Mouse (Mus musculus): ENCODE results near the gene Cldn18. TPM values are rescaled to one million over a fixed set of nuclear protein-coding genes. Genes with fewer than 3 reads are reported as not detected.

The Cldn18 gene
- polyA plus RNA-seq (2015; fragmentation: Nextera tagmentation; extraction: Ambion mirVana): not detected in 2 replicates

DNA sequence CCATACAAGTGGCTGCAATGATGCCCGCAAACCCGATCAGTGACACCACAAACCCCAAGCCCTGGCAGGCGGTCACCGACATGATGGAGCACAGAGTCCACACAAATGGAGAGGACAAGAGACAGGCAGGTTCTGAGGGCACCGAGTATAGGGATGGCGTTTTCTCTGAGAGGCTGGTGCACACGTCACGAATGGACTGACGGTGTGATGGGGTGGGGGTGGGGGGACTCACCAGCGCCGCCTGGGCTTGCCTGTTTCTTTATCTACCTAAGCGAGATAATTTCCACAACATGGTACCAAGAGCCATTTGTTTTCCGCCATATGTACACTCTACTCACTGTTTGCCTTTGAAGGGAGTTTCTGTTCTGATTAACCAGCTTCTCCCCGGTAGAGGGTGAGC is at the start of gene Cldn18:
Gene Cldn18, minus strand, starts transcription at position 134 of the 400 bp plus-strand sequence.
- Histone ChIP-seq H3K9me3 (replicated peaks; ENCODE audit: control insufficient read depth, low read length, poor library complexity, severe bottlenecking) (no peaks in the 10 kb centered on the region), H3K36me3 (ENCODE audit: control insufficient read depth, insufficient read depth, low read length) (no peaks in the 10 kb centered on the region), H3K4me3 (ENCODE audit: low read depth, low read length) (no peak within 1 kb of the TSS), H3K27me3 (ENCODE audit: control insufficient read depth, insufficient read depth, low read depth, low read length) (no peaks in the 10 kb centered on the region), H3K4me1 (ENCODE audit: control insufficient read depth, insufficient read depth, low read length) (no peaks in the 10 kb centered on the region), H3K27ac (ENCODE audit: low read length) (no peak within 1 kb of the TSS), H3K4me2 (ENCODE audit: low read length) (no peak within 1 kb of the TSS), H3K9ac (ENCODE audit: low read depth, low read length) (no peak within 1 kb of the TSS)
- ATAC-seq: no peak
- WGBS: 93% methylated on average over 14 of the region's 14 CpGs

DNA sequence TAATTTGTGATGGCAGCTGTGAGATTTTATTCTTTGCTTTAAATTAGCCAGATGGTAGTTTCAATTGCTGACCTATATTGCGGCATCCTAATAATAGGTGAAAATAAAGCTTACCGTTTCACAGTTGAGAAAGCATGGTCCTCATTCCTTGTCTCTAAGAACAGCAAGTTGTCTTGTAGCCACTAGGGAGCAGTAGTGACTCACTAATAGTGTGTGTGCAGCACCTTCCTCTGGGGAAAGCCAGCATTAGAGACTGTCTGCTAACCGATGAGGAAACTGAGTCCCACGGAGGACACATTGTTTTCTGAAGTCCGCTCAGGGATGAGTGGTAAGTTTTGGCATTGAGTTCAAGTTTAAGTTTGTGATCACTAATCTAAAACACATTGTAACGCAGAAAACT is 46.5 kb upstream of the Cldn18 start:
- H3K27me3 ChIP-seq (ENCODE audit: control insufficient read depth, insufficient read depth, low read depth, low read length): no peaks in the 10 kb centered on the region
- H3K4me3 ChIP-seq (ENCODE audit: low read depth, low read length): no peak overlapping the region
- WGBS: 58% methylated on average over 6 of the region's 6 CpGs
- no peak overlapping the region for H3K27ac ChIP-seq (ENCODE audit: low read length)
- no peak overlapping the region for H3K9ac ChIP-seq (ENCODE audit: low read depth, low read length)
- H3K4me2 ChIP-seq (ENCODE audit: low read length): no peak overlapping the region
- no peaks in the 10 kb centered on the region for H3K4me1 ChIP-seq (ENCODE audit: control insufficient read depth, insufficient read depth, low read length)
- ATAC-seq: no peak
- H3K9me3 ChIP-seq (replicated peaks; ENCODE audit: control insufficient read depth, low read length, poor library complexity, severe bottlenecking): no peaks in the 10 kb centered on the region
- no peaks in the 10 kb centered on the region for H3K36me3 ChIP-seq (ENCODE audit: control insufficient read depth, insufficient read depth, low read length)

- H3K9ac ChIP-seq (ENCODE audit: low read depth, low read length): no peak overlapping the region
- ATAC-seq: no peak
- H3K36me3 ChIP-seq (ENCODE audit: control insufficient read depth, insufficient read depth, low read length): no peaks in the 10 kb centered on the region
- H3K4me3 ChIP-seq (ENCODE audit: low read depth, low read length): no peak overlapping the region
- no peaks in the 10 kb centered on the region for H3K4me1 ChIP-seq (ENCODE audit: control insufficient read depth, insufficient read depth, low read length)
- no peaks in the 10 kb centered on the region for H3K27me3 ChIP-seq (ENCODE audit: control insufficient read depth, insufficient read depth, low read depth, low read length)
- no peak overlapping the region for H3K27ac ChIP-seq (ENCODE audit: low read length)
- H3K4me2 ChIP-seq (ENCODE audit: low read length): no peak overlapping the region
- WGBS: 90% methylated on average over 4 of the region's 4 CpGs
- no peaks in the 10 kb centered on the region for H3K9me3 ChIP-seq (replicated peaks; ENCODE audit: control insufficient read depth, low read length, poor library complexity, severe bottlenecking)
Observed at GRCm38 (mm10) chr9:99750272-99750671, 33.2 kb upstream of the Cldn18 start.

GRCm38 (mm10) chr9:99748279-99748678 is 31.2 kb upstream of the Cldn18 start:
- 79% methylated on average over 1 of the region's 1 CpGs for WGBS
- Histone ChIP-seq H3K9ac (ENCODE audit: low read depth, low read length) (no peak overlapping the region), H3K27ac (ENCODE audit: low read length) (no peak overlapping the region)

DNA sequence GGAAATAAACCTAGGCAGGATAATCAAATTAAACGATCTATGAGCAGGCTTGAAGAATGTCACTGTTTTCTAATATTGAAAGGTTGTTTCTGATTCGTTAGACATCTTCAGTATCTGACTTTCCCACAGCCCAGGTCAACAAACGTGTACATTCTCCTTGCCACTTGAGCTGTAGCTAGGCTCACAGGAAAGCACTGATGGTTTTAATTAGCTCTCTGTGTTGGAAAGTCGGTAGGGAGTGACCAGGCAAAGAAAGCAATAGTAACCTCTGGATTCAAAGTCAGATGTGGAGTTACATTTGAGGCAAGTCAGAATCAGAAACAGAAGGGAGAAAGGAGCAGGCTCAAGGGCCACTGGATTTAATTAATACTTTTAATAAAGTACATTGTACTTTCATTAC is 30.7 kb upstream of the Cldn18 start:
- Histone ChIP-seq H3K27ac (ENCODE audit: low read length) (no peak overlapping the region), H3K4me2 (ENCODE audit: low read length) (no peak overlapping the region), H3K4me1 (ENCODE audit: control insufficient read depth, insufficient read depth, low read length) (no peaks in the 10 kb centered on the region), H3K4me3 (ENCODE audit: low read depth, low read length) (no peak overlapping the region), H3K9me3 (replicated peaks; ENCODE audit: control insufficient read depth, low read length, poor library complexity, severe bottlenecking) (no peaks in the 10 kb centered on the region), H3K36me3 (ENCODE audit: control insufficient read depth, insufficient read depth, low read length) (no peaks in the 10 kb centered on the region), H3K27me3 (ENCODE audit: control insufficient read depth, insufficient read depth, low read depth, low read length) (no peaks in the 10 kb centered on the region), H3K9ac (ENCODE audit: low read depth, low read length) (no peak overlapping the region)
- 67% methylated on average over 4 of the region's 4 CpGs for WGBS
- no peak for ATAC-seq

More at GRCm38 (mm10) chr9:99748279-99748678, 31.2 kb upstream of the Cldn18 start:
- Histone ChIP-seq H3K9me3 (replicated peaks; ENCODE audit: control insufficient read depth, low read length, poor library complexity, severe bottlenecking) (no peaks in the 10 kb centered on the region), H3K4me1 (ENCODE audit: control insufficient read depth, insufficient read depth, low read length) (no peaks in the 10 kb centered on the region), H3K27me3 (ENCODE audit: control insufficient read depth, insufficient read depth, low read depth, low read length) (no peaks in the 10 kb centered on the region), H3K4me2 (ENCODE audit: low read length) (no peak overlapping the region), H3K4me3 (ENCODE audit: low read depth, low read length) (no peak overlapping the region), H3K36me3 (ENCODE audit: control insufficient read depth, insufficient read depth, low read length) (no peaks in the 10 kb centered on the region)
- ATAC-seq: no peak

GRCm38 (mm10) chr9:99744548-99744947 is 27.5 kb upstream of the Cldn18 start:
- 54% methylated on average over 5 of the region's 5 CpGs for WGBS
- Histone ChIP-seq H3K36me3 (ENCODE audit: control insufficient read depth, insufficient read depth, low read length) (no peaks in the 10 kb centered on the region), H3K4me1 (ENCODE audit: control insufficient read depth, insufficient read depth, low read length) (no peaks in the 10 kb centered on the region), H3K9ac (ENCODE audit: low read depth, low read length) (no peak overlapping the region), H3K9me3 (replicated peaks; ENCODE audit: control insufficient read depth, low read length, poor library complexity, severe bottlenecking) (no peaks in the 10 kb centered on the region), H3K27me3 (ENCODE audit: control insufficient read depth, insufficient read depth, low read depth, low read length) (no peaks in the 10 kb centered on the region), H3K4me2 (ENCODE audit: low read length) (no peak overlapping the region), H3K27ac (ENCODE audit: low read length) (no peak overlapping the region), H3K4me3 (ENCODE audit: low read depth, low read length) (no peak overlapping the region)
- ATAC-seq: no peak

GRCm38 (mm10) chr9:99729943-99730646 is 13.0 kb upstream of the Cldn18 start:
- H3K9ac ChIP-seq (ENCODE audit: low read depth, low read length): no peak overlapping the region
- H3K27ac ChIP-seq (ENCODE audit: low read length): no peak overlapping the region
- H3K9me3 ChIP-seq (replicated peaks; ENCODE audit: control insufficient read depth, low read length, poor library complexity, severe bottlenecking): no peaks in the 10 kb centered on the region
- no peaks in the 10 kb centered on the region for H3K27me3 ChIP-seq (ENCODE audit: control insufficient read depth, insufficient read depth, low read depth, low read length)
- no peaks in the 10 kb centered on the region for H3K36me3 ChIP-seq (ENCODE audit: control insufficient read depth, insufficient read depth, low read length)
- H3K4me2 ChIP-seq (ENCODE audit: low read length): no peak overlapping the region
- no peaks in the 10 kb centered on the region for H3K4me1 ChIP-seq (ENCODE audit: control insufficient read depth, insufficient read depth, low read length)
- no peak overlapping the region for H3K4me3 ChIP-seq (ENCODE audit: low read depth, low read length)
- peak; percentile 82 for ATAC-seq
- WGBS: 30% methylated on average over 15 of the region's 15 CpGs

- 77% methylated on average over 11 of the region's 11 CpGs for WGBS
- no peak for ATAC-seq
- H3K4me2 ChIP-seq (ENCODE audit: low read length): no peak overlapping the region
- H3K9me3 ChIP-seq (replicated peaks; ENCODE audit: control insufficient read depth, low read length, poor library complexity, severe bottlenecking): no peaks in the 10 kb centered on the region
- H3K36me3 ChIP-seq (ENCODE audit: control insufficient read depth, insufficient read depth, low read length): no peaks in the 10 kb centered on the region
- H3K4me3 ChIP-seq (ENCODE audit: low read depth, low read length): no peak overlapping the region
- no peaks in the 10 kb centered on the region for H3K27me3 ChIP-seq (ENCODE audit: control insufficient read depth, insufficient read depth, low read depth, low read length)
- no peak overlapping the region for H3K27ac ChIP-seq (ENCODE audit: low read length)
- H3K9ac ChIP-seq (ENCODE audit: low read depth, low read length): no peak overlapping the region
- H3K4me1 ChIP-seq (ENCODE audit: control insufficient read depth, insufficient read depth, low read length): no peaks in the 10 kb centered on the region
Observed at GRCm38 (mm10) chr9:99727819-99728218, 10.8 kb upstream of the Cldn18 start.

DNA sequence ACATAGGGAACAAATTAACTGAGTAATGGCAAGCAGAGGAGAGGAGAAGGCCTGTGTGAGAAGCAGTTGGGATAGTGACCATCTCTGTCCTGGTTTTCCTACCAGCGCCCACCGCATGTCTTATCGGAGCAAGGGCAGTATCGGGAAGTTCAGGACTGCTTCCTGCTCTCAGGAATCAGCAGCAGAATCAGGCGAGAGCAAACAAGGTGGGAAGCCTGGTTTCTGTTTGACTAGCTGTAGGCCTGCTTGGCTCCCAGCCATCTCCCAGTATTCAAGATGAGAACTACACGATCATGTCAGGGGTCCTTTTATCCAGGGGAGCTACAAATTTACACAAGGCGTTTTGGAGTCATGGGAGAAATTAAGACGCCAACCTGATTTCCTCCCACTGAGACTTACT is 8.2 kb upstream of the Cldn18 start:
- Histone ChIP-seq H3K27me3 (ENCODE audit: control insufficient read depth, insufficient read depth, low read depth, low read length) (no peaks in the 10 kb centered on the region), H3K27ac (ENCODE audit: low read length) (no peak overlapping the region)
- no peak for ATAC-seq

More for the DNA sequence above, 8.2 kb upstream of the Cldn18 start:
- Histone ChIP-seq H3K36me3 (ENCODE audit: control insufficient read depth, insufficient read depth, low read length) (no peaks in the 10 kb centered on the region), H3K9ac (ENCODE audit: low read depth, low read length) (no peak overlapping the region), H3K4me1 (ENCODE audit: control insufficient read depth, insufficient read depth, low read length) (no peaks in the 10 kb centered on the region), H3K9me3 (replicated peaks; ENCODE audit: control insufficient read depth, low read length, poor library complexity, severe bottlenecking) (no peaks in the 10 kb centered on the region), H3K4me3 (ENCODE audit: low read depth, low read length) (no peak overlapping the region), H3K4me2 (ENCODE audit: low read length) (no peak overlapping the region)
- WGBS: 78% methylated on average over 8 of the region's 8 CpGs

Data from midbrain, embryonic 16.5 days (tissue).